Mouse (Mus musculus): ENCODE measurements at regions not wholly inside any gene's neighbourhood (a gene's known extent, or its start where the extent isn't known, plus 50 kb on each side); places are given as distances from the start of the nearest gene placed in this dataset.

DNA sequence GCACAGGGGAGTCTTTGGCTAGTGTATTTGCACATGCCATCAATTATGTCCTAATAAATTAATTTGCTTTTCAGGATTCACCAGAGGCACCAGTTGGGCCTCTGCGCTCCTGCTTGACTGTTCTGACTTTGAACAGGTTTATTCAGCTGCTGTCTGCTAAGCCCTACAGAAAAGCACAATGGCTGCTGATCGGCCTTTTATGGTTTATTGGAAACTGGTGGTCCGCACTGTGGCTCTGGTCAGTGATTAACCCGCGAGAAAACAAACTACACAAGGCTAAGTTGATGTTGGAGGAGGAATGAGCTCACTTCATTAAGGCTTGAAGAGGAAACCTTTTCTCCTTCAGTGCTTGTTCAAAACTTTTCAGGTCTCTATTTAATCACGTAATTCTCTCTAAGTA, 208.4 kb upstream of the Gpr101 start:
- DNase-seq (ENCODE audit: low read depth, low spot score): no peak

DNA sequence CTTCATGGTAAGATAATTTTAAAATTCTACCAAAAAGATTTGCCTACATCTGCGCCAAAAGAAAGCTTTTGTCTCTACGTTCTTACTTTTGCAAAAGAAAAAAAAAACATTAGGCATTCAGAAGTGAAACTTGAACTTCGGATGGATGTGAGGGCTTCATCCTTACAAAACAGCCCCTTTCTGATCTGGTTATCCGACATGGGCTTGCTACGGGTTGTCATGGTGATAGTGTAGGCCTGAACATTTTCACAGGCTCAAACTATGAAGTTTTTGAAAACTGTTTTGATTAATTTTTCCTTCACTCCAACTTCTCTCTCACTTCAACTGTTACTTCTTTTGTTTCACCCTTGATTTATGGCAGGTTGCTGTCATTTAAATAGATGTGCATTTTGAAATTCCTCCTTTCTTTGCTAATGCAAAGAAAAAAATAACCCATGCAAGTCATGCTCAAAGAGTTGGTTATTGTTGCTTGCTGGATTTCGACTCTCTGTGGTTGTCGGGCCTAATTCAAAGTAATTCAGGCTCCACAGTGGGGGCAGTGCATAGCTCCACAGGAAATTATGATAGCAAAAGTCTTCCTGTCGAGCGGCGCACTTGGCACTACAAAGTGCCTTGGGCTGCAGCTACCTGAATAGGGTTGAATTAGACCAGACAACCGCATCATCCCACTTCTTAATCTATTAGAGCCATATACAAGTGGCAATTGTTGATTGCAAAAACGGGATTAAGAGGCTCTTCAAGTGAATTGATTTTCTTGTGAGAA, 205.7 kb upstream of the Gpr101 start:
- DNase-seq (ENCODE audit: low read depth, low spot score): no peak

DNA sequence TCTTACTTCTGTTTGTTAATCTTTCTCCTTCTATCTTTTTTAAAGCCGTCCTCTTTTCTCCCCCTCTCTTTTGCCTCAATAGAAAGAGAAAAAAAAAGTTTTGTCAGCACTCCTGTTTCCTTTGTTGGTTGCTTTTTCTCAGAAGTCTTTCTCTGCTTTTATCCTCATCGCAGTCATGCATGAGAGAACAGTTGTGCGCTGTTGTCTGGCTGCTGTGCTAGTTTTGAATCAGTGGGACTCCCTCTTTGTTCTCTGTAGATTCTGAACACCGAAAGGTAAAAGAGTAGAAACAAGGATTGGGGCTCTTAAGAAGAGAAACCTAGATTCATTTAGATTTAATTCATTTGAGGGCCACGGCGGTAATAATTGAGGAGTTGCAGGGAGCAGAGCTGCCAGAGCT, 204.9 kb upstream of the Gpr101 start:
- DNase-seq (ENCODE audit: low read depth, low spot score): no peak

DNA sequence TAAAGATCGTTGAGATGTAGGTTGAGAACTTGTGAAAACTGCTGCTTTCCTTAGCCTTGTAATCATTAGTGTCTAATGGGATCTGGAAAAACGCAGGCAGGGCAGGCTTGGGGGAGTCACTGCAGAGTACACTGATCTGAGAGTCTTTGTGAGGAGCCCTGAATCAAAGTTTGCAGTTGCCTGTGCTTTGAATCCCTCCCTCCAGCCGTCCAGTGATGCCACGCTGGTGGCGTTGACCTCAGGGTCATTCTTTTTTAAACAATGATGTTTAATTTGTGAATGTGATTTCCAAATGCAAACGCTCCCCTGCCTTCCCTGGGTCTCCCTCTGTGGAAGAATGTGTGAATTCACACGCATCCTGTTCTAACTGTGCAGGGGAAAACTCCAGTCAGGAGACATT, 204.4 kb upstream of the Gpr101 start:
- DNase-seq (ENCODE audit: low read depth, low spot score): no peak

DNA sequence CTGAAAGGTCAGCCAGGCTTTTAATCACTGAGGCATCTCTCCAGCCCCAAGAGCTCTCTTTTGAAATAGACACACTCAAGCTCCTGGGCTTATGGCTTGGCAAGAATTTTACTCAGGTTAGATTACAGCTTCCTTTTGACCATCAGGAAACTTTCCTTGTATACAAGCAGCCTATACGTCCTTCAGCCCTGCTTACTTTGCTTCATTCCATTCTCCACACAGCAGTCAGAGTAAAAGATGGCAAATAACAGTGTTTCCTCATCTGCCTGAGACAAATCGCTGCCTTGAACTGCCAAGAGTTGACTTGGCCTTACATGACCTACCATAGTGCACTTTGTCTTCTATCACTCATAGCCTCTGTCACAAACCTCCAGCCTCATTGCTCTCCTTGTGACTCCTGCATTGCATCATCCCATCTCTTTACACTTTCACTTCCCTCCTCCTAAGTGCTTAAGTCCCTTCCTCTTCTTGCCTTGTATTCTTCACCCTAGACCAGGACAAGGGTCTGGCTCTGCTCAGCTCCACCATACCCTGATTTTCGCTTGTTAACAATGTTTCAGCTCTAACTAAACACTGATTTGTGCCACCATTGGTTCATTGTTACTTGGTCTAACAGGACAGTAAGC, 203.2 kb upstream of the Gpr101 start:
- no peak for DNase-seq (ENCODE audit: low read depth, low spot score)

DNA sequence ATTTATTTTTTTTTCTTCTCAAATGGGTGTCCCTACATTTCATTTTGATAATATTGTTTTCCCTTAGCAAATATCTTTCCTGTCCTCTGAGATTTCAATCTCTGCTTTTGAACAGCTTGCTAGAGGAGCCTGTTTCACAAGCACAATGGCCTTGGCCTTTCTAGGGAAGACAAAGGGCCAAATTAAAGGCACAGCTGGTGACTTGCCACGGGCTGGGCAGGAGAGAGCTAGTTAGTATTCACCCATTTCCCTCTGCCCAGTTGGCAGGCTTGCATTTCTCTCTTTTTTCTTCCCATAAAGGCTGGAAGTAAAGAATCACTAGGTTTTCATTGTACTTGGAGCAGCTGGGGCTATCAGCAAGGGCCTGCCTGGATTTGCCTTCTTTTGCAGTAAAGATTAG, 188.9 kb upstream of the Gpr101 start:
- no peak for DNase-seq (ENCODE audit: low read depth, low spot score)

DNA sequence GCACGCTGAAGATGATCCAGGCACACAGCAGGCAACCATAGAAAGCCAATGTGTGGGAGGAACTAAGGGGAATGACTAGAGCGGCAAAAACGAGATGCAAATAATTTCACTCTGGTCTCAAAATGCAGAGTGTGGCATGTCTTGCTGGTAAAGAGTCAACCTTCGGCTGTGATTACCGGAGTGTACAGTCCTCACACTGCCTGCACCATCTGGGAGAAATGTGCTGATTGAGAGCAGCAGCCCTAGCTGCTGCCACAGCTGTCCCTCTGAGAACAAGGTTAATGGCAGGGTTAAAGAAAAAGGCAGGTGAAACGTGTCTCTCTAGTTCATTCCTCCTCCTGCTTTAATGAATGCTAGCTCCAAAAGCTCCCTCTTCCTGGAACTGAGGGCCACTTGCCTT, 173.2 kb upstream of the Gpr101 start:
- DNase-seq (ENCODE audit: low read depth, low spot score): no peak

DNA sequence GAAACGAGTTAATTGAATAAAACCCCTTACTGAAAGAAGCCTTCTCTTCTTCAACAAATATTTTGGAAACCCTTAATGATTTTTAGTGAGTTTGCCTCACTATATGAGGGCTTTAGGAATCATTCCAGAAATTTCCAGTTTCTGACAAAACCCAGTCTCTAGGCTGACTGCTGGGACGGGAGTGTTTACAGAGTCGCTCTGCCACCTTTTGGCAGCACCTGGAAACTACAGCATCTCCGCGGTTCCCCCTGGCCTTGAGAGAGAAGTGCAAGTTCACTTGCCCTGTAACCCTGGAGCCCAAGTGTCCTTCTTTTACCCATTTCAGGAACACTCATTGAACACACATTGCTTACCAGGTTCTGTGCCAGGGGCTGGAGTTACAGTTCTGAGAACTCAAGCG, 171.4 kb upstream of the Gpr101 start:
- DNase-seq (ENCODE audit: low read depth, low spot score): no peak

DNA sequence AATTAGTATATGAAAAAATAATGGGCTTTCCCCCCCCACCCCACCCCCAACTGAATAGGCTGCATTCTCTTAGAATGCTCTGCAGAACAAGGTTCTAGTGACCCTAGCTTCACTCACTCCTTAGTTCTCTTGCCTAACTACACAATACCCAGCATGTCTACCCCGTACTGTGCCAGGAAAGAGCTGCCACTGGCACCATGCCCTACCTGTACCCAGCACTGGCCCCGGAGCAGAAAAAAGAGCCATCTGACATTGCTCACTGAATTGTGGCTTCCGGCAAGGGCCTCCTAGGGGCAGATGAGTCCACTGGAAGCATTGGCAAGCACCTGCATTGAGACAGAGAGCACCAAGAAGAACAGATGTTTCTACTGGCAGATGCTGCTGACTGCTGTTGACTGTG, 156.0 kb upstream of the Gpr101 start:
- DNase-seq (ENCODE audit: low read depth, low spot score): no peak

DNA sequence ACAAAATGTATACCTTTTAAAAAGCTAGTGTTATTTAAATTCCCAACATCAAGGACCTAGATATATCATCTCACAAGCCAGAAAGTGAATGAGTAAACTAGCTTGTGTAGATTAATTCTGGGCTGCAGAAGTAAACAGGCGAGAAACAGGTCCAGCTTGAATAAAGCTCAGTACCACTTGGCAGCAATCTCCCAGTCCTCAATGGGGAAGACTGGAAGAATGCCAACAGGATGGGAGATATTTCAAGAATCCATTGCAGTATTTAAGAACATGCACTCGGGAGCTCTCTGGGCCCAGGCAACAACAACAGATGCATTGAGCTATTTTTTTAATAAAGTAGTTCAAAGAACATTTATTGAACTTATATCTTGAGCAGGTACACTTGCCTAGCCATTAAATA, 152.5 kb upstream of the Gpr101 start:
- DNase-seq (ENCODE audit: low read depth, low spot score): peak; percentile 16

DNA sequence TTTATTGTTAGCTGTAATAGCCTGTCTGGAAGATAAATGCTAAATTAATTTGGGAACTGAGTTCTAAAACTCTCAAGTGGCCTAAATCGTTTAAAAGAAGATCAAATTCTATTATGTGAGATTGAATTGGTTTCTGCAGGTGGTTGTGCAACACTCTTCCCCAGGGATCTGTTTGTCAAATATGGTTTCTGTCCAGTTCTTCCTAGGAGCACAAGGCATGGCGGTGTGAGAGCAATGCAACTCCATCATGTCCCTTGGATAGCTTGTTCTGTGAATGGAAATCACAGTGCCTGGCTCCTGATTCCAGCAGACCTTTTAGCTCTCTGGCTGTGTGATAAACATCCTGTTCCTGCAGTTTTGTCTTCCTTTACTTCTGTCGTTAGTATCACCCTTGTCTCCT, 151.9 kb upstream of the Gpr101 start:
- DNase-seq (ENCODE audit: low read depth, low spot score): no peak
